Mouse (Mus musculus) stomach, embryonic 14.5 days (tissue): ENCODE results near the gene CK137956. TPM values are rescaled to one million over a fixed set of nuclear protein-coding genes. Genes with fewer than 3 reads are reported as not detected.

ENCODE experiments used
- ATAC-seq: fragments of 200-750 bp; cut with Nextera tagmentation; 2 replicates; pipeline ENCODE4 v1.8.0; 2017; ENCODE audit warnings: low read depth, moderate TSS enrichment; ENCODE audit not compliant: insufficient number of reproducible peaks, insufficient read depth, low FRiP score
- H3K27ac ChIP-seq: fragments of 300-500 bp; sonication (generic); 2 replicates; pipeline ENCODE4 v1.5.1; 2014; ENCODE audit warnings: mild to moderate bottlenecking, low read length, moderate library complexity, mixed read lengths
- H3K27me3 ChIP-seq: fragments of 300-500 bp; sonication (generic); 2 replicates; pipeline ENCODE4 v1.6.1; 2014; ENCODE audit warnings: low read length, control low read depth, mixed read lengths; ENCODE audit not compliant: control insufficient read depth, insufficient read depth
- H3K36me3 ChIP-seq: fragments of 300-500 bp; sonication (generic); 2 replicates; pipeline ENCODE4 v1.6.1; 2014; ENCODE audit warnings: mild to moderate bottlenecking, control low read depth, low read length, moderate library complexity, mixed read lengths; ENCODE audit not compliant: control insufficient read depth, insufficient read depth
- H3K4me1 ChIP-seq: fragments of 300-500 bp; sonication (generic); 2 replicates; pipeline ENCODE4 v1.6.1; 2014; ENCODE audit warnings: low read length, control low read depth, mixed read lengths; ENCODE audit not compliant: control insufficient read depth, insufficient read depth
- H3K4me2 ChIP-seq: fragments of 300-500 bp; sonication (generic); replicated peaks from 2 replicates; pipeline ENCODE4 v1.6.1; 2014; ENCODE audit warnings: low read depth, low read length, control low read depth
- H3K4me3 ChIP-seq: fragments of 300-500 bp; sonication (generic); 2 replicates; pipeline ENCODE4 v1.5.1; 2014; ENCODE audit warnings: low read depth, low read length, control low read depth
- H3K9ac ChIP-seq: fragments of 300-500 bp; sonication (generic); replicated peaks from 2 replicates; pipeline ENCODE4 v1.6.1; 2014; ENCODE audit warnings: low read depth, mild to moderate bottlenecking, control low read depth, low read length, moderate library complexity, mixed read lengths
- H3K9me3 ChIP-seq: fragments of 300-500 bp; sonication (generic); 2 replicates; pipeline ENCODE4 v1.6.1; 2016; ENCODE audit warnings: low read depth, low read length, control low read depth; ENCODE audit not compliant: control insufficient read depth
- WGBS: fragments of 180-500 bp; shearing (Covaris S2); extraction: QIAGEN DNeasy Blood & Tissue Kit; methylation state at CpG from one replicate; pipeline ENCODE4 v1.1.7; 2014; 5-methylcytosine and 5-hydroxymethylcytosine counted together
- polyA plus RNA-seq: library from polyadenylated mRNA; unstranded; fragments of >200 nt; fragmentation: Nextera tagmentation; extraction: Ambion mirVana; gene quantifications from 2 replicates; pipeline ENCODE4 v1.2.1, GENCODE M21; 2014

Gene CK137956
- polyA plus RNA-seq = not detected in 2 replicates

GRCm38 (mm10) chr4:127970901-127971868, at the start of gene CK137956:
Gene CK137956, minus strand, starts transcription at chr4:127970951.
- no peaks in the 10 kb centered on the region for H3K9me3 ChIP-seq
- H3K4me3 ChIP-seq = no peak within 1 kb of the TSS
- WGBS = 4% methylated on average over 39 of the region's 39 CpGs
- no peak within 1 kb of the TSS for H3K4me2 ChIP-seq
- no peak within 1 kb of the TSS for H3K9ac ChIP-seq
- no peaks in the 10 kb centered on the region for H3K36me3 ChIP-seq
- no peaks in the 10 kb centered on the region for H3K4me1 ChIP-seq
- no peak for ATAC-seq
- H3K27me3 ChIP-seq = peaks cover 23% of the 10 kb centered on the region
- H3K27ac ChIP-seq = no peak within 1 kb of the TSS

- H3K9me3 ChIP-seq = no peaks in the 10 kb centered on the region
- H3K4me1 ChIP-seq = no peaks in the 10 kb centered on the region
- H3K9ac ChIP-seq = no peak overlapping the region
- H3K27ac ChIP-seq = no peak overlapping the region
- no peak overlapping the region for H3K4me2 ChIP-seq
- H3K27me3 ChIP-seq = no peaks in the 10 kb centered on the region
- WGBS = 73% methylated on average over 2 of the region's 2 CpGs
- H3K36me3 ChIP-seq = no peaks in the 10 kb centered on the region
- H3K4me3 ChIP-seq = no peak overlapping the region
- ATAC-seq = no peak
Measured at GRCm38 (mm10) chr4:128019465-128019864, 48.7 kb upstream of the CK137956 start.

- Histone ChIP-seq H3K9me3 (no peaks in the 10 kb centered on the region), H3K27ac (no peak overlapping the region), H3K36me3 (no peaks in the 10 kb centered on the region), H3K9ac (no peak overlapping the region), H3K4me3 (no peak overlapping the region), H3K4me2 (no peak overlapping the region), H3K4me1 (no peaks in the 10 kb centered on the region), H3K27me3 (no peaks in the 10 kb centered on the region)
- no peak for ATAC-seq
- 80% methylated on average over 3 of the region's 3 CpGs for WGBS
Measured at GRCm38 (mm10) chr4:128004797-128005452, 34.2 kb upstream of the CK137956 start.

GRCm38 (mm10) chr4:128002638-128003101, 31.9 kb upstream of the CK137956 start:
- Histone ChIP-seq H3K9ac (no peak overlapping the region), H3K27me3 (no peaks in the 10 kb centered on the region), H3K27ac (no peak overlapping the region), H3K4me1 (no peaks in the 10 kb centered on the region), H3K9me3 (no peaks in the 10 kb centered on the region), H3K4me3 (no peak overlapping the region), H3K36me3 (no peaks in the 10 kb centered on the region), H3K4me2 (no peak overlapping the region)
- WGBS = 62% methylated on average over 4 of the region's 4 CpGs
- ATAC-seq = no peak

- Histone ChIP-seq H3K4me1 (no peaks in the 10 kb centered on the region), H3K9me3 (no peaks in the 10 kb centered on the region), H3K4me2 (no peak overlapping the region), H3K36me3 (no peaks in the 10 kb centered on the region), H3K27me3 (no peaks in the 10 kb centered on the region), H3K4me3 (no peak overlapping the region), H3K9ac (no peak overlapping the region), H3K27ac (no peak overlapping the region)
- no peak for ATAC-seq
- 78% methylated on average over 3 of the region's 3 CpGs for WGBS
Measured at GRCm38 (mm10) chr4:127999281-127999680, 28.5 kb upstream of the CK137956 start.

- H3K27ac ChIP-seq = no peak overlapping the region
- no peak overlapping the region for H3K4me2 ChIP-seq
- ATAC-seq = no peak
- WGBS = 10% methylated on average over 18 of the region's 18 CpGs
- H3K4me1 ChIP-seq = 0 out of 2 replicates have a peak, but pooled peaks cover 4% of the 10 kb centered on the region
- H3K9me3 ChIP-seq = no peaks in the 10 kb centered on the region
- peaks cover 46% of the 10 kb centered on the region for H3K27me3 ChIP-seq
- H3K36me3 ChIP-seq = no peaks in the 10 kb centered on the region
- no peak overlapping the region for H3K9ac ChIP-seq
- no peak overlapping the region for H3K4me3 ChIP-seq
Measured at GRCm38 (mm10) chr4:127989347-127989995, 18.7 kb upstream of the CK137956 start.

- no peaks in the 10 kb centered on the region for H3K9me3 ChIP-seq
- peak overlapping the region; percentile 60 for H3K4me2 ChIP-seq
- H3K27ac ChIP-seq = no peak overlapping the region
- no peaks in the 10 kb centered on the region for H3K36me3 ChIP-seq
- no peak overlapping the region for H3K9ac ChIP-seq
- no peak for ATAC-seq
- WGBS = 2% methylated on average over 39 of the region's 39 CpGs
- H3K4me1 ChIP-seq = 0 out of 2 replicates have a peak, but pooled peaks cover 4% of the 10 kb centered on the region
- peaks cover 46% of the 10 kb centered on the region for H3K27me3 ChIP-seq
- peak overlapping the region; percentile 32 for H3K4me3 ChIP-seq
Measured at GRCm38 (mm10) chr4:127988526-127989180, 17.9 kb upstream of the CK137956 start.
